Mouse (Mus musculus): Measurements from ENCODE around the gene Trim2. TPM values are rescaled to one million over a fixed set of nuclear protein-coding genes. Genes with fewer than 3 reads are reported as not detected.

Gene Trim2
- total and polyA plus RNA-seq, 3 experiments, result 2.4 to 3.3 (median 2.5) TPM

GRCm38 (mm10) chr3:84181102-84181501, 125.6 kb downstream of the Trim2 start:
- Histone ChIP-seq H3K27me3 (replicated peaks) (no peaks in the 10 kb centered on the region), H3K36me3 (replicated peaks in 1 of 2; ENCODE audit: control insufficient read depth in 1 of 2, insufficient read depth in 1 of 2, low read length in 1 of 2) (peaks cover 0 to 2% of the 10 kb centered on the region in 2 experiments), H3K27ac (ENCODE audit: insufficient read depth, low read depth) (no peak overlapping the region), H3K4me1 (ENCODE audit: control insufficient read depth in 1 of 2, insufficient read depth in 2 of 2) (peaks cover 0 to 7% of the 10 kb centered on the region in 2 experiments; a peak in 3 of 4 replicates), H3K4me3 (replicated peaks in 1 of 3; ENCODE audit: low read depth in 2 of 3, low read length in 2 of 3, poor library complexity in 1 of 3) (no peak overlapping the region), H3K4me2 (ENCODE audit: insufficient read depth, low read depth, poor library complexity, severe bottlenecking) (no peak overlapping the region), H3K79me2 (replicated peaks; ENCODE audit: control insufficient read depth, extremely low read depth, insufficient read depth, poor library complexity, severe bottlenecking) (no peaks in the 10 kb centered on the region), H3K9ac (ENCODE audit: insufficient read depth, low read depth) (no peak overlapping the region), H3K9me3 (replicated peaks; ENCODE audit: low read length) (no peaks in the 10 kb centered on the region)
- in situ Hi-C loops (cut with MboI; ENCODE audit: low pct_ligation_motif_present, low pct_unique_long_range_greater_than_20kb, low sequenced_read_pairs) (loop anchor here (5.0 kb wide), 1 partner anchor 36 kb away; no protein-coding TSS in a partner anchor), dilution Hi-C loops (cut with MboI; ENCODE audit: extremely low pct_ligation_motif_present, extremely low pct_unique_long_range_greater_than_20kb, low sequenced_read_pairs) (no loop called here)
- TF ChIP-seq MXI1 (IDR thresholded peaks at IDR 0.05; ENCODE audit: low read depth, low read length) (no peak), ZC3H11A (IDR thresholded peaks at IDR 0.05; ENCODE audit: low read depth, low read length) (no peak), E2F4 (IDR thresholded peaks at IDR 0.05; ENCODE audit: insufficient replicate concordance, low read depth, low read length) (no peak), MAX (IDR thresholded peaks at IDR 0.05; ENCODE audit: low read length) (no peak), CHD2 (IDR thresholded peaks at IDR 0.05; ENCODE audit: low read length) (no peak), IRF4 (IDR thresholded peaks at IDR 0.05; ENCODE audit: low read depth, low read length) (no peak), USF1 (IDR thresholded peaks at IDR 0.05; ENCODE audit: low read depth, low read length) (no peak), RCOR1 (conservative IDR thresholded peaks at IDR 0.05; ENCODE audit: low read depth, low read length) (no peak), BHLHE40 (IDR thresholded peaks at IDR 0.05; ENCODE audit: low read depth, low read length) (no peak), MYC (IDR thresholded peaks at IDR 0.05; ENCODE audit: low read depth, low read length) (no peak), ETS1 (conservative IDR thresholded peaks at IDR 0.05; ENCODE audit: low read depth, low read length) (no peak), TBP (conservative IDR thresholded peaks at IDR 0.05; ENCODE audit: low read depth, low read length) (no peak), MEF2A (IDR thresholded peaks at IDR 0.05; ENCODE audit: borderline replicate concordance, low read depth, low read length) (no peak), MAFK (IDR thresholded peaks at IDR 0.05; ENCODE audit: insufficient replicate concordance, low read length) (no peak), ZKSCAN1 (IDR thresholded peaks at IDR 0.05; ENCODE audit: borderline replicate concordance, low read depth, low read length) (no peak), PAX5 (IDR thresholded peaks at IDR 0.05; ENCODE audit: low read length) (no peak), GABPA (IDR thresholded peaks at IDR 0.05; ENCODE audit: insufficient replicate concordance, low read depth, low read length) (no peak), CTCF (conservative IDR thresholded peaks at IDR 0.05 in 1 of 2, IDR thresholded peaks at IDR 0.05 in 1 of 2; ENCODE audit: low read depth in 2 of 2, low read length in 2 of 2) (no peak), NELFE (IDR thresholded peaks at IDR 0.05; ENCODE audit: low read depth, low read length) (no peak), POLR2A (IDR thresholded peaks at IDR 0.05; ENCODE audit: low read depth, low read length) (no peak)
- DNase-seq (ENCODE audit: extremely low read depth), result no peak

- no peaks in the 10 kb centered on the region for H3K27me3 ChIP-seq (replicated peaks)
- H3K4me3 ChIP-seq (replicated peaks in 1 of 3; ENCODE audit: low read depth in 2 of 3, low read length in 2 of 3, poor library complexity in 1 of 3), result no peak overlapping the region
- no peak overlapping the region for H3K9ac ChIP-seq (ENCODE audit: insufficient read depth, low read depth)
- no peak for DNase-seq (ENCODE audit: extremely low read depth)
- no peak for TF ChIP-seq MAX (IDR thresholded peaks at IDR 0.05; ENCODE audit: low read length)
- no peak for TF ChIP-seq MAZ (IDR thresholded peaks at IDR 0.05; ENCODE audit: low read depth, low read length)
- TF ChIP-seq JUND (conservative IDR thresholded peaks at IDR 0.05; ENCODE audit: low read depth, low read length), result no peak
- TF ChIP-seq E2F4 (IDR thresholded peaks at IDR 0.05; ENCODE audit: insufficient replicate concordance, low read depth, low read length), result no peak
- no peak for TF ChIP-seq CHD1 (IDR thresholded peaks at IDR 0.05; ENCODE audit: low read depth, low read length)
- no peak for TF ChIP-seq GABPA (IDR thresholded peaks at IDR 0.05; ENCODE audit: insufficient replicate concordance, low read depth, low read length)
- TF ChIP-seq RCOR1 (conservative IDR thresholded peaks at IDR 0.05; ENCODE audit: low read depth, low read length), result no peak
- no peak overlapping the region for H3K27ac ChIP-seq (ENCODE audit: insufficient read depth, low read depth)
- peaks cover 0 to 2% of the 10 kb centered on the region in 2 experiments for H3K36me3 ChIP-seq (replicated peaks in 1 of 2; ENCODE audit: control insufficient read depth in 1 of 2, insufficient read depth in 1 of 2, low read length in 1 of 2)
- dilution Hi-C loops (cut with MboI; ENCODE audit: extremely low pct_ligation_motif_present, extremely low pct_unique_long_range_greater_than_20kb, low sequenced_read_pairs) (no loop called here), in situ Hi-C loops (cut with MboI; ENCODE audit: low pct_ligation_motif_present, low pct_unique_long_range_greater_than_20kb, low sequenced_read_pairs) (loop anchor here (5.0 kb wide), 1 partner anchor 37 kb away; no protein-coding TSS in a partner anchor)
- no peaks in the 10 kb centered on the region for H3K9me3 ChIP-seq (replicated peaks; ENCODE audit: low read length)
- H3K79me2 ChIP-seq (replicated peaks; ENCODE audit: control insufficient read depth, extremely low read depth, insufficient read depth, poor library complexity, severe bottlenecking), result no peaks in the 10 kb centered on the region
- no peak overlapping the region for H3K4me2 ChIP-seq (ENCODE audit: insufficient read depth, low read depth, poor library complexity, severe bottlenecking)
- H3K4me1 ChIP-seq (ENCODE audit: control insufficient read depth in 1 of 2, insufficient read depth in 2 of 2), result peaks cover 2 to 15% of the 10 kb centered on the region in 2 experiments
Measured at GRCm38 (mm10) chr3:84180304-84180703, 126.4 kb downstream of the Trim2 start.

Measured in CH12.LX (cell line).